Mouse (Mus musculus) CH12.LX (cell line): Measurements from ENCODE around the gene Zbed3. TPM values are rescaled to one million over a fixed set of nuclear protein-coding genes. Genes with fewer than 3 reads are reported as not detected.

Experiments used
- DNase-seq: peaks from one replicate; pipeline ENCODE4 v3.0.0-alpha.2; 2013; ENCODE audit errors: extremely low read depth
- H3K27ac ChIP-seq: 2 replicates; pipeline ENCODE4 v1.5.1; 2012; ENCODE audit warnings: low read depth, mild to moderate bottlenecking, control low read depth, moderate library complexity; ENCODE audit not compliant: insufficient read depth
- H3K27me3 ChIP-seq: replicated peaks from 2 replicates; pipeline ENCODE3; 2012; ENCODE audit warnings: inconsistent platforms
- H3K36me3 ChIP-seq, 2 experiments: replicated peaks in 1 of 2; 2 replicates each; pipeline versions ENCODE3 to v1.6.1; 2012; ENCODE audit warnings: inconsistent platforms in 1 of 2, low read length in 1 of 2, mild to moderate bottlenecking in 1 of 2, mixed read lengths in 1 of 2, moderate library complexity in 1 of 2; ENCODE audit not compliant: control insufficient read depth in 1 of 2, insufficient read depth in 1 of 2
- H3K4me1 ChIP-seq, 2 experiments: 2 replicates each; pipeline ENCODE4 v1.6.1; 2012; ENCODE audit warnings: inconsistent platforms in 1 of 2, moderate library complexity in 1 of 2; ENCODE audit not compliant: insufficient read depth in 2 of 2, control insufficient read depth in 1 of 2
- H3K4me2 ChIP-seq: 2 replicates; pipeline ENCODE4 v1.6.1; 2012; ENCODE audit warnings: low read depth, mild to moderate bottlenecking, control low read depth; ENCODE audit not compliant: poor library complexity, insufficient read depth, severe bottlenecking
- H3K4me3 ChIP-seq, 3 experiments: fragments of 150-350 bp in 1 of 3; sonication (generic) in 1 of 3; replicated peaks in 1 of 3; 2 replicates each; pipeline versions ENCODE3 to v1.5.1; 2011 to 2012; ENCODE audit warnings: low read depth in 2 of 3, low read length in 2 of 3, mild to moderate bottlenecking in 2 of 3, moderate library complexity in 2 of 3, control low read depth in 1 of 3, improper control_type of control experiment in 1 of 3, inconsistent platforms in 1 of 3, mixed read lengths in 1 of 3; ENCODE audit not compliant: poor library complexity in 1 of 3
- H3K79me2 ChIP-seq: replicated peaks from 2 replicates; pipeline ENCODE4 v1.6.1; 2012; ENCODE audit warnings: mild to moderate bottlenecking, moderate library complexity; ENCODE audit not compliant: control insufficient read depth, poor library complexity, insufficient read depth, severe bottlenecking; ENCODE audit errors: extremely low read depth
- H3K9ac ChIP-seq: 2 replicates; pipeline ENCODE4 v1.6.1; 2012; ENCODE audit warnings: low read depth, mild to moderate bottlenecking, control low read depth, moderate library complexity; ENCODE audit not compliant: insufficient read depth
- H3K9me3 ChIP-seq: replicated peaks from 2 replicates; pipeline ENCODE3; 2012; ENCODE audit warnings: low read length, inconsistent platforms, mixed read lengths
- BHLHE40 ChIP-seq: IDR thresholded peaks from 2 replicates; pipeline ENCODE4 v1.6.1; 2011; ENCODE audit warnings: mild to moderate bottlenecking, low read depth, low read length, improper control_type of control experiment
- CHD1 ChIP-seq: IDR thresholded peaks from 2 replicates; pipeline ENCODE4 v1.6.1; 2012; ENCODE audit warnings: low read depth, low read length, improper control_type of control experiment, inconsistent platforms
- CHD2 ChIP-seq: IDR thresholded peaks from 2 replicates; pipeline ENCODE4 v1.6.1; 2011; ENCODE audit warnings: low read length, improper control_type of control experiment
- E2F4 ChIP-seq: IDR thresholded peaks from 2 replicates; pipeline ENCODE4 v1.6.1; 2011; ENCODE audit warnings: low read depth, low read length, improper control_type of control experiment; ENCODE audit not compliant: insufficient replicate concordance
- ELF1 ChIP-seq: IDR thresholded peaks from 2 replicates; pipeline ENCODE4 v1.6.1; 2014; ENCODE audit warnings: low read depth, mild to moderate bottlenecking, inconsistent platforms, low read length, improper control_type of control experiment
- EP300 ChIP-seq: IDR thresholded peaks from 2 replicates; pipeline ENCODE4 v1.6.1; 2011; ENCODE audit warnings: low read length, improper control_type of control experiment
- IRF4 ChIP-seq: IDR thresholded peaks from 2 replicates; pipeline ENCODE4 v1.6.1; 2014; ENCODE audit warnings: low read depth, mild to moderate bottlenecking, inconsistent platforms, low read length, improper control_type of control experiment
- JUND ChIP-seq: conservative IDR thresholded peaks from 2 replicates; pipeline ENCODE4 v1.6.1; 2011; ENCODE audit warnings: low read depth, low read length, improper control_type of control experiment
- KAT2A ChIP-seq: IDR thresholded peaks from 2 replicates; pipeline ENCODE4 v1.6.1; 2012; ENCODE audit warnings: low read length, improper control_type of control experiment, inconsistent platforms; ENCODE audit not compliant: insufficient replicate concordance
- MAX ChIP-seq: IDR thresholded peaks from 2 replicates; pipeline ENCODE4 v1.6.1; 2011; ENCODE audit warnings: low read length, improper control_type of control experiment
- MAZ ChIP-seq: IDR thresholded peaks from 2 replicates; pipeline ENCODE4 v1.6.1; 2012; ENCODE audit warnings: low read depth, mild to moderate bottlenecking, inconsistent platforms, low read length, improper control_type of control experiment, moderate library complexity
- NELFE ChIP-seq: IDR thresholded peaks from 2 replicates; pipeline ENCODE4 v1.6.1; 2011; ENCODE audit warnings: low read depth, low read length, improper control_type of control experiment
- NRF1 ChIP-seq: IDR thresholded peaks from 2 replicates; pipeline ENCODE4 v1.6.1; 2014; ENCODE audit warnings: low read depth, mild to moderate bottlenecking, inconsistent platforms, low read length, improper control_type of control experiment, moderate library complexity
- PAX5 ChIP-seq: IDR thresholded peaks from 2 replicates; pipeline ENCODE4 v1.6.1; 2012; ENCODE audit warnings: low read length, inconsistent platforms, mixed read lengths
- ZC3H11A ChIP-seq: IDR thresholded peaks from 2 replicates; pipeline ENCODE4 v1.6.1; 2012; ENCODE audit warnings: low read depth, mild to moderate bottlenecking, inconsistent platforms, low read length, improper control_type of control experiment
- ZKSCAN1 ChIP-seq: IDR thresholded peaks from 2 replicates; pipeline ENCODE4 v1.6.1; 2012; ENCODE audit warnings: low read depth, inconsistent platforms, low read length, improper control_type of control experiment, borderline replicate concordance
- ZNF384 ChIP-seq: IDR thresholded peaks from 2 replicates; pipeline ENCODE4 v1.6.1; 2012; ENCODE audit warnings: low read depth, low read length, improper control_type of control experiment, inconsistent platforms
- dilution Hi-C: fragments of 300-500 bp; cut with MboI; formaldehyde crosslinking; loops from 2 replicates; pipeline ENCODE4 v1.14.3; 2020; ENCODE audit warnings: low sequenced_read_pairs; ENCODE audit not compliant: extremely low pct_unique_long_range_greater_than_20kb, extremely low pct_ligation_motif_present
- in situ Hi-C: fragments of 300-500 bp; cut with MboI; formaldehyde crosslinking; loops from 3 replicates; pipeline ENCODE4 v1.14.3; 2019; ENCODE audit warnings: low sequenced_read_pairs, low pct_ligation_motif_present, low pct_unique_long_range_greater_than_20kb, mixed read lengths
- polyA plus RNA-seq: library from polyadenylated mRNA; unstranded; fragments of >175 nt; gene quantifications from 2 replicates; pipeline ENCODE4 v1.2.1, GENCODE M21; 2012; ENCODE audit warnings: low read depth; ENCODE audit not compliant: insufficient read length
- total RNA-seq, 2 experiments: library from RNA; depleted of rRNA; stranded (reverse); fragments of 300-350 nt in 1 of 2; fragments of >200 nt in 1 of 2; gene quantifications; 2 replicates each; pipeline ENCODE4 v1.2.3; 2012 to 2014

The Zbed3 gene
- total and polyA plus RNA-seq, 3 experiments, result 7.6 to 50.3 (median 8.2) TPM

DNA sequence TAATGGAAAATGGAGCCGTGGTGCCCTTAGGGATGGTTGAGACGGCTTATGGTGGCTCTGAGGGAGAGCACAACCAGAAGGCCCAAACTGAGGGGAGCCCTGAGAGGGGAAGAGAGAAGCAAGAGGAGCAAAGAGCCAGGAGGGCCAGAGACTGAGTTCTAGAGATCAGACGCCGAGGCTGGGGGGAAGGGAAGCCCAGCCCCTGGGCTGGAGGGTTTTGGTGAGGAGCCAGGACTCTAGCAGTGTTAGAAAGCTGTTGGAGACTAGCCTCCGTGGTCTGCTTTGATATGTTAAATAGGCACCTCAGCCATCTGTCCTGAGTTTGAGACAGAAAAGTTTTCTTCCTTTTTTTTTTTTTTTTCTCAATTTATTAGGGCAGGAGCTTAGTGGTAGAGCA, 3.9 kb downstream of the Zbed3 start:
- Histone ChIP-seq H3K27me3 (no peaks in the 10 kb centered on the region), H3K4me2 (peak overlapping the region; percentile 88), H3K27ac (no peak overlapping the region), H3K4me3 (peak overlapping the region; percentile 58 to 85 (median 66)), H3K79me2 (peaks cover 33% of the 10 kb centered on the region), H3K9ac (peak overlapping the region; percentile 85), H3K9me3 (no peaks in the 10 kb centered on the region), H3K36me3 (peaks cover 2 to 42% of the 10 kb centered on the region in 2 experiments), H3K4me1 (peaks cover 3 to 34% of the 10 kb centered on the region in 2 experiments; a peak in 3 of 4 replicates)
- dilution Hi-C loops (no loop called here), in situ Hi-C loops (no loop called here)
- peak; percentile 19 for DNase-seq
- TF ChIP-seq KAT2A (no peak), CHD1 (no peak), ZNF384 (peak; percentile 54; the same call in 1 of the 2 replicates), JUND (no peak)

DNA sequence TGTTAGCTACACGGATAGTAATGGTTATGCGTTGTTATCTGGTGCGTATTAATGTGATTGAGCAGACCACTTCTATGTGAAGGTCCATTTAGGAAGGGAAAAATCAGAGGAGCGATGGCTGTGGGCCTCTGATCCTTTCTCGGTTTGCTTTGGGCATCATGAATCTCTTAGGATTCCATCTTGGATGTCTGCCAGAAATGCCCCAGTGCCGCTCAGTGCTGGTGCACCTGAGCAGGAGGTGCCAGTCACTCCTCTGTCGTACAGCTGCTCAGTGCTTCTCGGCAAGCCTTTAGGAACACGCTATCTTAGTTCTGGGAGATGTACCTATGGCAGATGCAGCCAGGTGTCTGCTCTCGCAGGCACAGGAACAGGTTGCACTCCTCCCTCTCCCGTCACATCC, 5.4 kb downstream of the Zbed3 start:
- Histone ChIP-seq H3K79me2 (peaks cover 36% of the 10 kb centered on the region), H3K27ac (no peak overlapping the region), H3K4me2 (no peak overlapping the region), H3K4me3 (no peak overlapping the region), H3K4me1 (peaks cover 3 to 26% of the 10 kb centered on the region in 2 experiments; a peak in 3 of 4 replicates), H3K9ac (no peak overlapping the region), H3K27me3 (no peaks in the 10 kb centered on the region), H3K36me3 (peaks cover 2 to 44% of the 10 kb centered on the region in 2 experiments), H3K9me3 (no peaks in the 10 kb centered on the region)
- no peak for TF ChIP-seq ZC3H11A
- no peak for TF ChIP-seq ZKSCAN1
- no peak for TF ChIP-seq MAZ
- TF ChIP-seq EP300, result no peak
- no peak for TF ChIP-seq IRF4
- no peak for TF ChIP-seq CHD1
- no peak for TF ChIP-seq NELFE
- no peak for TF ChIP-seq BHLHE40
- TF ChIP-seq PAX5, result no peak
- no peak for TF ChIP-seq E2F4
- no peak for TF ChIP-seq CHD2
- no peak for TF ChIP-seq NRF1
- no peak for DNase-seq
- dilution Hi-C loops, result no loop called here
- in situ Hi-C loops, result no loop called here

DNA sequence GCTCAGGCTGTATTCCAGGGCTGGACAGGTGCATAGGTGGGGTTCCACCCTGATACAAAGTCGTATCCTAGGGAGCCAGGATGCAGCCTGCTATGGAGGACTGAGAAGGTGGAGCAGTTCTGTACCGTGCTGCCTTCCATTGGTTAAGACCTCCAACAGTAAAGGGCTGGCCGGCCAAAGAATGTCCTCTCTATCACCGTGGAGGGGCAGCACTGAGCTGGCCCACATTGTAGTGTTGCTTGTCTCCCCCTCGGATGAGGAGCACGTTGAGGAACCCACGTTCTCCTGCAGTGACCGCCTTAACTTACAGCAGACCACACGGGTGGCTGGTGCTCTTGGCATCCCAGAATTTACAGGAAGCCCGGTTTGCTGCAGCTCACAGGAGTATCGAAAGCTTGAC, 7.1 kb downstream of the Zbed3 start:
- dilution Hi-C loops, result no loop called here
- TF ChIP-seq KAT2A (no peak), MAX (no peak), NRF1 (no peak), ELF1 (no peak)
- H3K9ac ChIP-seq, result no peak overlapping the region
- H3K9me3 ChIP-seq, result no peaks in the 10 kb centered on the region
- H3K4me3 ChIP-seq, result no peak overlapping the region
- in situ Hi-C loops, result no loop called here
- DNase-seq, result no peak
- H3K4me2 ChIP-seq, result no peak overlapping the region
- no peak overlapping the region for H3K27ac ChIP-seq
- H3K4me1 ChIP-seq, result peaks cover 3 to 23% of the 10 kb centered on the region in 2 experiments; a peak in 3 of 4 replicates
- peaks cover 43% of the 10 kb centered on the region for H3K79me2 ChIP-seq
- H3K36me3 ChIP-seq, result peaks cover 2 to 56% of the 10 kb centered on the region in 2 experiments
- H3K27me3 ChIP-seq, result no peaks in the 10 kb centered on the region
